Mouse (Mus musculus) lung, adult 2 months (tissue): ENCODE results near the gene Maml3.

Experiments
- CTCF ChIP-seq: fragments of 200-500 bp; IDR thresholded peaks from 2 replicates; pipeline ENCODE4 v1.5.1; 2011; ENCODE audit warnings: mild to moderate bottlenecking, low read length, control low read depth; ENCODE audit not compliant: insufficient read depth
- POLR2A ChIP-seq: fragments of 200-500 bp; IDR thresholded peaks from 2 replicates; pipeline ENCODE4 v1.6.1; 2011; ENCODE audit warnings: low read depth, mild to moderate bottlenecking, control low read depth, low read length, borderline replicate concordance; ENCODE audit errors: extremely low read depth

- TF ChIP-seq POLR2A, result no peak
- no peak for TF ChIP-seq CTCF
These were observed 392.5 kb downstream of the Maml3 start for GRCm38 (mm10) chr3:51712382-51712781.
